In genomic region chr3:108285078-108285711, GRCm38 (mm10) we compare ENCODE assay signal across 8 mouse cellular contexts. TPM values are rescaled to one million over a fixed set of nuclear protein-coding genes. Genes with fewer than 3 reads are reported as not detected.
DNase-seq lines count a peak whose midpoint lies in the region; ATAC-seq and TF ChIP-seq lines count a peak whose summit lies in the region.

No protein-coding gene starts in this region.

- TF ChIP-seq POLR2A in limb, embryonic 14.5 days (IDR thresholded peaks at IDR 0.05; ENCODE audit: borderline replicate concordance, extremely low read depth, insufficient read depth, insufficient read length), result no peak
- TF ChIP-seq POLR2A in small intestine, adult 2 months (IDR thresholded peaks at IDR 0.05; ENCODE audit: low read depth, low read length), result no peak

- peak overlapping the region; percentile 91 for H3K4me3 ChIP-seq in lung, embryonic 16.5 days (ENCODE audit: low read length)
- peak overlapping the region; percentile 84 for H3K4me3 ChIP-seq in forebrain, embryonic 16.5 days (replicated peaks; ENCODE audit: low read length)
- peak overlapping the region; percentile 77 for H3K4me3 ChIP-seq in limb, embryonic 14.5 days (replicated peaks; ENCODE audit: low read length)
- peak overlapping the region; percentile 86; the same call in 1 of the 2 replicates for H3K4me3 ChIP-seq in small intestine, adult 2 months (ENCODE audit: low read depth, low read length)

- H3K4me1 ChIP-seq in lung, embryonic 16.5 days (replicated peaks; ENCODE audit: control insufficient read depth, insufficient read depth, low read length), result peaks cover 60% of the 10 kb centered on the region
- H3K4me1 ChIP-seq in forebrain, embryonic 16.5 days (replicated peaks; ENCODE audit: control insufficient read depth, insufficient read depth, low read length), result peaks cover 60% of the 10 kb centered on the region
- peaks cover 25% of the 10 kb centered on the region for H3K4me1 ChIP-seq in limb, embryonic 14.5 days (ENCODE audit: control insufficient read depth, insufficient read depth, low read length)
- H3K4me1 ChIP-seq in small intestine, adult 2 months (ENCODE audit: control insufficient read depth, insufficient read depth, insufficient read length, low read length), result peaks cover 23% of the 10 kb centered on the region

- no peaks in the 10 kb centered on the region for H3K27me3 ChIP-seq in lung, embryonic 16.5 days (ENCODE audit: control insufficient read depth, insufficient read depth, low read depth, low read length)
- no peaks in the 10 kb centered on the region for H3K27me3 ChIP-seq in forebrain, embryonic 16.5 days (replicated peaks; ENCODE audit: control insufficient read depth, insufficient read depth, low read length)
- H3K27me3 ChIP-seq in limb, embryonic 14.5 days (ENCODE audit: control insufficient read depth, insufficient read depth, low read length), result no peaks in the 10 kb centered on the region
- no peaks in the 10 kb centered on the region for H3K27me3 ChIP-seq in small intestine, adult 2 months (ENCODE audit: control insufficient read depth, insufficient read depth, low read length)

- WGBS in lung, embryonic 16.5 days, result 46% methylated on average over 4 of the region's 4 CpGs
- 48% methylated on average over 4 of the region's 4 CpGs for WGBS in forebrain, embryonic 16.5 days
- 53% methylated on average over 4 of the region's 4 CpGs for WGBS in limb, embryonic 14.5 days
- WGBS in small intestine, adult 2 months, result 31% methylated on average over 4 of the region's 4 CpGs

- H3K9ac ChIP-seq in lung, embryonic 16.5 days (ENCODE audit: low read length), result peak overlapping the region; percentile 82
- peak overlapping the region; percentile 96 for H3K9ac ChIP-seq in forebrain, embryonic 16.5 days (replicated peaks; ENCODE audit: low read depth, low read length)
- H3K9ac ChIP-seq in limb, embryonic 14.5 days (ENCODE audit: low read depth, low read length, severe bottlenecking), result peak overlapping the region; percentile 1; the same call in 1 of the 2 replicates

- no peak for ATAC-seq in lung, embryonic 16.5 days (ENCODE audit: low read depth)
- ATAC-seq in forebrain, embryonic 16.5 days, result no peak
- ATAC-seq in limb, embryonic 14.5 days (ENCODE audit: low FRiP score, low read depth), result no peak
- no peak for ATAC-seq in inflammation-experienced regulatory T-cells, adult 6 months

- DNase-seq in lung, adult 18-20 months, result no peak
- DNase-seq in limb, embryonic 14.5 days (ENCODE audit: low spot score), result no peak
- no peak for DNase-seq in kidney, postnatal 4 days
- no peak for DNase-seq in natural killer cell, adult 2 months (ENCODE audit: low spot score in 2 of 2)

- no peaks in the 10 kb centered on the region for H3K36me3 ChIP-seq in lung, embryonic 16.5 days (ENCODE audit: control insufficient read depth, insufficient read depth, low read length)
- no peaks in the 10 kb centered on the region; the same call in 1 of the 2 replicates for H3K36me3 ChIP-seq in forebrain, embryonic 16.5 days (ENCODE audit: control insufficient read depth, insufficient read depth)
- H3K36me3 ChIP-seq in limb, embryonic 14.5 days (ENCODE audit: control insufficient read depth, insufficient read depth, low read length), result peaks cover 1% of the 10 kb centered on the region; the same call in 1 of the 2 replicates
- H3K36me3 ChIP-seq in small intestine, adult 2 months (ENCODE audit: control insufficient read depth, insufficient read depth, low read length), result no peaks in the 10 kb centered on the region

- H3K27ac ChIP-seq in lung, embryonic 16.5 days (ENCODE audit: low read length), result peak overlapping the region; percentile 14; the same call in 1 of the 2 replicates
- no peak overlapping the region for H3K27ac ChIP-seq in forebrain, embryonic 16.5 days (ENCODE audit: low read length)
- no peak overlapping the region for H3K27ac ChIP-seq in limb, embryonic 14.5 days (replicated peaks; ENCODE audit: low read depth, low read length)
- H3K27ac ChIP-seq in small intestine, adult 2 months (ENCODE audit: insufficient read depth, low read depth, low read length), result 0 out of 2 replicates have a peak overlapping the region, but pooled peaks have one; percentile 6

- TF ChIP-seq CTCF in small intestine, adult 2 months (IDR thresholded peaks at IDR 0.05; ENCODE audit: extremely low read depth, insufficient read length, insufficient replicate concordance, low read depth, low read length), result no peak

- H3K4me2 ChIP-seq in lung, embryonic 16.5 days (ENCODE audit: low read depth, low read length), result peak overlapping the region; percentile 76
- H3K4me2 ChIP-seq in forebrain, embryonic 16.5 days (ENCODE audit: low read length), result peak overlapping the region; percentile 58
- peak overlapping the region; percentile 94 for H3K4me2 ChIP-seq in limb, embryonic 14.5 days (replicated peaks; ENCODE audit: low read depth, low read length, severe bottlenecking)

- no peaks in the 10 kb centered on the region for H3K9me3 ChIP-seq in lung, embryonic 16.5 days (ENCODE audit: control insufficient read depth, low read length)
- no peaks in the 10 kb centered on the region for H3K9me3 ChIP-seq in forebrain, embryonic 16.5 days (ENCODE audit: control insufficient read depth, low read length)
- no peaks in the 10 kb centered on the region for H3K9me3 ChIP-seq in limb, embryonic 14.5 days (ENCODE audit: control insufficient read depth, low read length)

RNA-seq across cellular contexts. Expression of gene Sort1, which starts 1.3 kb away (rescaled TPM):
- 13.7 and 14.3 TPM in 2 replicates for polyA plus RNA-seq in lung, embryonic 16.5 days (2015; fragmentation: Nextera tagmentation; extraction: Ambion mirVana)
- polyA plus RNA-seq in forebrain, embryonic 16.5 days (2015; fragmentation: Nextera tagmentation; extraction: Ambion mirVana), result 19.5 and 22.6 TPM in 2 replicates
- 30.4 and 35.6 TPM in 2 replicates for polyA plus RNA-seq in limb, embryonic 14.5 days (2012; rRNA removed)
- 17.9 and 19.1 TPM in 2 replicates for polyA plus RNA-seq in limb, embryonic 14.5 days (2014; fragmentation: Nextera tagmentation; extraction: Ambion mirVana)
- polyA plus RNA-seq in small intestine, adult 2 months (2012; rRNA removed), result 18.1 and 32.8 TPM in 2 replicates
- not detected for polyA plus RNA-seq in inflammation-experienced regulatory T-cells, adult 6 months (2017; shearing (Covaris generic))

RNA-seq across cellular contexts. Expression of gene Psma5, which starts 28.5 kb away (rescaled TPM):
- polyA plus RNA-seq in lung, embryonic 16.5 days (2015; fragmentation: Nextera tagmentation; extraction: Ambion mirVana), result 254 and 275 TPM in 2 replicates
- 265 and 266 TPM in 2 replicates for polyA plus RNA-seq in forebrain, embryonic 16.5 days (2015; fragmentation: Nextera tagmentation; extraction: Ambion mirVana)
- polyA plus RNA-seq in limb, embryonic 14.5 days (2012; rRNA removed), result 148 and 177 TPM in 2 replicates
- 301 and 312 TPM in 2 replicates for polyA plus RNA-seq in limb, embryonic 14.5 days (2014; fragmentation: Nextera tagmentation; extraction: Ambion mirVana)
- 21.9 and 36.2 TPM in 2 replicates for polyA plus RNA-seq in small intestine, adult 2 months (2012; rRNA removed)
- polyA plus RNA-seq in inflammation-experienced regulatory T-cells, adult 6 months (2017; shearing (Covaris generic)), result 100 to 1,000 TPM; 167 to 264 (median 193) TPM

RNA-seq across cellular contexts. Expression of gene Sypl2, which starts 58.7 kb away (rescaled TPM):
- polyA plus RNA-seq in lung, embryonic 16.5 days (2015; fragmentation: Nextera tagmentation; extraction: Ambion mirVana), result 0.46 and 1.1 TPM in 2 replicates
- 1.7 and 2.3 TPM in 2 replicates for polyA plus RNA-seq in forebrain, embryonic 16.5 days (2015; fragmentation: Nextera tagmentation; extraction: Ambion mirVana)
- 3.7 and 4.0 TPM in 2 replicates for polyA plus RNA-seq in limb, embryonic 14.5 days (2012; rRNA removed)
- 2.1 and 2.7 TPM in 2 replicates for polyA plus RNA-seq in limb, embryonic 14.5 days (2014; fragmentation: Nextera tagmentation; extraction: Ambion mirVana)
- polyA plus RNA-seq in small intestine, adult 2 months (2012; rRNA removed), result 2.5 and 6.3 TPM in 2 replicates
- polyA plus RNA-seq in inflammation-experienced regulatory T-cells, adult 6 months (2017; shearing (Covaris generic)), result not detected

Comparison
In these comparisons a context has a peak if more than half of its experiments do, and no peak if none do; other contexts are left out.
1. H3K27ac ChIP-seq: peak in lung, embryonic 16.5 days (single experiment) and small intestine, adult 2 months (single experiment); none in forebrain, embryonic 16.5 days (single experiment) and limb, embryonic 14.5 days (single experiment).
2. H3K9ac ChIP-seq: peak in every context shown above with its lines; median percentile 96 in forebrain, embryonic 16.5 days; 82 in lung, embryonic 16.5 days; 1 in limb, embryonic 14.5 days.
3. RNA of gene Sort1, which starts 1.3 kb away (polyA plus RNA-seq): 18.1 to 32.8 TPM in small intestine, adult 2 months, 17.9 to 35.6 TPM in limb, embryonic 14.5 days, 19.5 to 22.6 TPM in forebrain, embryonic 16.5 days and 13.7 to 14.3 TPM in lung, embryonic 16.5 days; not detected in inflammation-experienced regulatory T-cells, adult 6 months; every median in the first group is over 10 times any median in the second.
4. Peak in every context shown above with its lines, with median percentiles within 50 percentile points of each other: H3K4me2 ChIP-seq and H3K4me3 ChIP-seq.